Mouse (Mus musculus) E14TG2a.4 (cell line): ENCODE data around the gene Disp1.

Experiments
- CTCF ChIP-seq: conservative IDR thresholded peaks from 2 replicates; pipeline ENCODE4 v1.5.1; 2014; ENCODE audit warnings: low read length
- NANOG ChIP-seq: IDR thresholded peaks from 2 replicates; pipeline ENCODE4 v1.6.1; 2014; ENCODE audit warnings: borderline replicate concordance, low read length, mixed read lengths

DNA sequence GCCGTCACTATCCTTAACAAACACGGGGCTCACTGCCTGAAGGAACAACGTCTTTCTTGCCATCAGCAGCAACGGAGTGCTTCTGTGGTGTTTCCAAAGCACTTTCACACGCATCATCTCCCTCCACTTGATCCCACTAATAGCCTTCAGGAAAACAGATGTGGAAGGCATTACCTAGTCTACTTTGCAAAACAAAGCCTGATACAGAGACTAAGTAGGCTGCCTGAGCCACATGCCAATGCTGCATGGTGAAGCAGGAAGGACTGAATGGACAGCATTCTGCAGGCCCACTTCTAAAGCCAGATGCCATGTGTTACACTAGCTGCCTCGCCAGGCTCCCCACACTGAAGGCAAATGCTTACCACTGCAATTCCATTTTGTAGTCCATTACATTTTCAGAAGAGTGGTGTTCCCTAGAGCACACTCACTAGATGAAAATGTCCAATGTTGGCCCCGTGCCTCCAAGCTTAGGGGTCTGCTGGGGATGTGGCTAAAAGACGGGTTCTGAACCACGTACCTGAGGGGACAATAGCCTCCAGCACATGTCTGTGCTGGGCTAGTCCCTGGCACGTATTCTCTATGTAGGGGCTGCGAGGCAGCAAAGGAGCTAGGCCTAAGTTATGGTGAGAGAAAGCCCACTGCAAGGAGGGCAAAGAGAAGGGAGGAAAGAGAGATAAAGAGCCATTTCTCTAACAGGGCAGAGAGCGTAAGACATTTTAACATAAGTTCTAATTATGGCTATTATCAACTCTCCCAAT lies 80.6 kb downstream of the Disp1 start:
- no peak for TF ChIP-seq CTCF
- no peak for TF ChIP-seq NANOG
